In genomic region chr16:52867833-52868232, GRCm38 (mm10) we compare ENCODE assay signal across 19 mouse cellular contexts.
"Had no signal": no experiment of that assay in that cellular context is flagged by ENCODE, and none has a peak within 500 bp of the region (broad histone marks: within the 10 kb centered on the region; RNA-seq: fewer than 3 reads in every experiment).

No protein-coding gene starts in this region.

- DNase-seq: kidney, adult 2 months; kidney, postnatal 14 days; kidney, postnatal 4 days; left cerebral cortex, postnatal 4 days; liver, postnatal 0 days; retina, postnatal 1 day; right cerebral cortex, postnatal 25 days; spleen, adult 18-20 months; thymus, postnatal 25 days had no signal

- H3K4me3 ChIP-seq: kidney, embryonic 15.5 days; limb, embryonic 12.5 days; limb, embryonic 15.5 days; lung, embryonic 15.5 days; midbrain, embryonic 12.5 days; midbrain, embryonic 15.5 days; myocyte; neural tube, embryonic 13.5 days; stomach, embryonic 15.5 days had no signal

- ATAC-seq: intestine, postnatal 0 days; liver, postnatal 0 days; midbrain, embryonic 15.5 days had no signal

- H3K27me3 ChIP-seq: kidney, embryonic 15.5 days; limb, embryonic 12.5 days; limb, embryonic 15.5 days; lung, embryonic 15.5 days; midbrain, embryonic 12.5 days; midbrain, embryonic 15.5 days; neural tube, embryonic 13.5 days; stomach, embryonic 15.5 days had no signal

- H3K36me3 ChIP-seq: kidney, embryonic 15.5 days; limb, embryonic 12.5 days; limb, embryonic 15.5 days; lung, embryonic 15.5 days; midbrain, embryonic 12.5 days; midbrain, embryonic 15.5 days; neural tube, embryonic 13.5 days; stomach, embryonic 15.5 days had no signal
